Mouse (Mus musculus) heart, embryonic 12.5 days (tissue): ENCODE measurements around the gene Zmynd11. TPM values are rescaled to one million over a fixed set of nuclear protein-coding genes. Genes with fewer than 3 reads are reported as not detected.
A peak's percentile ranks its signal among the peaks of the same experiment; 100 is the strongest.

Source experiments
- ATAC-seq: fragments of 200-750 bp; cut with Nextera tagmentation; 2 replicates; pipeline ENCODE4 v1.8.0; 2017; ENCODE audit warnings: moderate TSS enrichment, moderate library complexity; ENCODE audit not compliant: insufficient number of reproducible peaks, low FRiP score
- H3K27ac ChIP-seq: fragments of 300-500 bp; sonication (generic); 2 replicates; pipeline ENCODE4 v1.5.1; 2016; ENCODE audit warnings: mild to moderate bottlenecking, moderate library complexity; ENCODE audit not compliant: poor library complexity, severe bottlenecking
- H3K27me3 ChIP-seq: fragments of 300-500 bp; sonication (generic); replicated peaks from 2 replicates; pipeline ENCODE4 v1.6.1; 2016; ENCODE audit warnings: mild to moderate bottlenecking, moderate library complexity
- H3K36me3 ChIP-seq: fragments of 300-500 bp; sonication (generic); 2 replicates; pipeline ENCODE4 v1.6.1; 2016; ENCODE audit warnings: mild to moderate bottlenecking, moderate library complexity
- H3K4me1 ChIP-seq: fragments of 300-500 bp; sonication (generic); replicated peaks from 2 replicates; pipeline ENCODE4 v1.6.1; 2016; ENCODE audit warnings: mild to moderate bottlenecking
- H3K4me2 ChIP-seq: fragments of 300-500 bp; sonication (generic); 2 replicates; pipeline ENCODE4 v1.6.1; 2016; ENCODE audit warnings: mild to moderate bottlenecking, moderate library complexity
- H3K4me3 ChIP-seq: fragments of 300-500 bp; sonication (generic); 2 replicates; pipeline ENCODE4 v1.5.1; 2016; ENCODE audit warnings: mild to moderate bottlenecking
- H3K9ac ChIP-seq: fragments of 300-500 bp; sonication (generic); 2 replicates; pipeline ENCODE4 v1.6.1; 2016; ENCODE audit warnings: mild to moderate bottlenecking, moderate library complexity
- H3K9me3 ChIP-seq: fragments of 300-500 bp; sonication (generic); replicated peaks from 2 replicates; pipeline ENCODE4 v1.6.1; 2016; ENCODE audit warnings: mild to moderate bottlenecking, moderate library complexity
- WGBS: fragments of 180-500 bp; shearing (Covaris S2); methylation state at CpG from one replicate; pipeline ENCODE4 v1.1.7; 2016; 5-methylcytosine and 5-hydroxymethylcytosine counted together
- polyA plus RNA-seq: library from polyadenylated mRNA; unstranded; fragments of >200 nt; fragmentation: Nextera tagmentation; extraction: Ambion mirVana; gene quantifications from 2 replicates; pipeline ENCODE4 v1.2.1, GENCODE M21; 2016

The Zmynd11 gene
- polyA plus RNA-seq, 1 experiment from 2014 or later = 122 TPM

DNA sequence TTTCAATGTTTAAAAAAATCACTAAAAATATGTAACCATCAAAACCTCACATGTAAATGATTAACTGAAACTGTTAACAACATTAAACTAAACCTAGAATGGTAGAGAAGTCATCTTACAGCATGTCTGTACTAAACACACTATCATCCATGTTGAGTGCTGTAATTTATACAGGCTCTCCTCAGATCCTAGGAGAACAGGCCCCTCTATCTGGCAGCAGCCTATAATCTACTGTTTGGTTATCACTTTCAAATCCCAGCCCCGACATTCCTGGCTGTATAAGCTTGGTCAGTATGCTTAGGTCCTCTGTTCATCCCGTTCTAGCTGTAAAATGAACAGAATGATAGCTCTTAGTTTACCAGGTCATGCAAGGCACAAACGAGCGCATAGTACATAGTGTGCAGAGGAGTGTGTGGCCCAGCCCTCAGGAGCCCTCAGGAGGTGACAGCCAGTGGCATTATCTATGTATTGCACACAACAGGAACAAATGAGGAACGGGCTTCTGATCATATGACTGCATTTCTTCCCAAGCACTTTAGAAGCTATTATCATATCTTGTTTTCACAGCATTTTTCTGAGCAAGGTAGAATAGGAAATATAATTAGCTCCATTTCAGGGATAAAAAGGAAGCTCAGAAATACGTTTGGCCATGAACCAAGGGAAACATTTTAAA lies 51.5 kb downstream of the Zmynd11 start:
- Histone ChIP-seq H3K36me3 (peaks cover 13% of the 10 kb centered on the region), H3K4me3 (no peak overlapping the region), H3K9ac (no peak overlapping the region), H3K9me3 (no peaks in the 10 kb centered on the region), H3K4me2 (no peak overlapping the region; the same call in 1 of the 2 replicates), H3K27ac (no peak overlapping the region; the same call in 1 of the 2 replicates), H3K27me3 (no peaks in the 10 kb centered on the region), H3K4me1 (peaks cover 4% of the 10 kb centered on the region)
- 41% methylated on average over 6 of the region's 6 CpGs for WGBS
- no peak for ATAC-seq

DNA sequence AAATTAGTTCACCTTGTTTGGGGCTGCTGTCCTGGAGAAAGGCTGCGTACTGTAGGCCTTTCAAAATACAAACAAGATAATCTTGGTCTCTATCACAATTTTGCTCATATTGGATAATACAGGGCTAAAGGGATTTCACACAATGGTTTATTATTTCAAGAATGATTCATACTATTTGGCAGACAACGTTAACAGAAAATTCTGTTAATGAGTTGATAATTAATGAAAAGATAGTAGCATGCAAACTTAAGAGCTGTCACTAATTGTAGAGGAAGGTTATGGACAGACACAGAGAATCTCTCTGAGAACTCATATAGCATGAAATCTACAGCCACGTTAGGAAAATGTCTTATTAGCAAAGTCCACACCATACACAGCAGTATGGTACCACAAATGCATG lies 52.2 kb downstream of the Zmynd11 start:
- Histone ChIP-seq H3K4me1 (peaks cover 4% of the 10 kb centered on the region), H3K4me2 (no peak overlapping the region), H3K27me3 (no peaks in the 10 kb centered on the region), H3K9me3 (no peaks in the 10 kb centered on the region), H3K36me3 (peaks cover 18% of the 10 kb centered on the region), H3K9ac (no peak overlapping the region), H3K27ac (no peak overlapping the region), H3K4me3 (no peak overlapping the region)
- ATAC-seq = no peak
- 87% methylated on average over 3 of the region's 3 CpGs for WGBS

DNA sequence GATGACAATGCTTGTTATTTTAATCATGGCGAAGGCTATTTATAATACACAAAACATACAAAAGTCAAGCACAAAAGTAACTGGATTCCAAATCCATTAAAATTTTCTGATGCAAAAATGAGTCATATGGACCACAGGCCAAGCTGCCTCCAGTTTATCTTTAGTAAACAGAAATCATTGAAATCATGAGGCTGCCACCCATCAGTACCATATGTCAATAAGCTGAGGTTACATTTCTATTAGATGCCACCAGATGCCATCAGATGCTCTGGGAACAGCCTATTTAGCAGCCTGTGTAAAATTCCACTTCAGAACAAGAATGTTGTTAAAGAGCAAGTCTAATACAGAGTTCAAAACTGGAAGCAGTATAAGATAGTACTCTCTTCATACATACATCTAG lies 52.7 kb downstream of the Zmynd11 start:
- no peak overlapping the region for H3K9ac ChIP-seq
- no peak for ATAC-seq
- peaks cover 19% of the 10 kb centered on the region for H3K36me3 ChIP-seq
- H3K27me3 ChIP-seq = no peaks in the 10 kb centered on the region
- peaks cover 4% of the 10 kb centered on the region for H3K4me1 ChIP-seq
- H3K4me2 ChIP-seq = no peak overlapping the region
- WGBS = 90% methylated on average over 1 of the region's 1 CpGs
- no peak overlapping the region for H3K4me3 ChIP-seq
- H3K9me3 ChIP-seq = no peaks in the 10 kb centered on the region
- H3K27ac ChIP-seq = no peak overlapping the region

DNA sequence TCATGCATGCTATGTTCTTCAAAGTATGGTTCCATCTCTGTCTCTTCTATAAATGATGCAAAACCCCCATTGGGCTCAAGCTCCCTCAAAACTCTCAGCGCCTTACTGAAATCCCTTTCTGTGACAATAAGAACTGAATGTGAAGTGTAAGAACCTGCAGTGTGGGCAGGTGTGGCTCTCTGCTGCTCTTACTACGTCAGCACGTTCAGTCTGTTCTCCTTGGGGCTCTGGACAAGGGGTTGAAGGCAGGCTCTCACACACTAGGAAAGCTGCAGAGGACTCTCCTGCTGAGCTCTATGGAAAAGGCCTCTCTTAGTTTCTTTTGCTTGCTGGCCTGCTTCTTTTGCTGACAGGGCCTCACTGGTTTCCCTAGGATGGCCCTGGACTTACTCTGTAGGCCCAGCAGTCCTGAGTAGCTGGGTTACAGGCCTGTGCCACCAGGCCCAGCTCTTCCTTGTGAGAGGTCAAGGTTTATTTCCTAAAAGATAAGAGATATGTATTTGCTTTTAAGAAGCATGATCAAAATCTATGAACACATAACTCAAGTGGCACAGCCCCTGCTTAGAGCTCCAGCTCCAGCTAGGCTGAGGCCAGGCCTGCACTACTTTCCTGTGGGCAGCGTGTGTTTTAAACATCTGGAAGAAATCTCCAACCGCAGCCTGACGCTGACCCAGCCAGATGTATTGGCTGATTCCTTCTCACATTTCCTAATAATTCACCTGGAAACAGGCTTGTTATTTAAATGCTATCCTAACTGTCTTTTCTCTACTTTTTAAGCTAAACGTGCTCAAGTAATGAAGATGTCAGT lies 56.5 kb downstream of the Zmynd11 start:
- H3K4me2 ChIP-seq = no peak overlapping the region
- H3K9me3 ChIP-seq = no peaks in the 10 kb centered on the region
- H3K27ac ChIP-seq = no peak overlapping the region
- 84% methylated on average over 7 of the region's 7 CpGs for WGBS
- H3K4me3 ChIP-seq = no peak overlapping the region
- H3K27me3 ChIP-seq = no peaks in the 10 kb centered on the region
- H3K4me1 ChIP-seq = peaks cover 3% of the 10 kb centered on the region
- H3K36me3 ChIP-seq = peaks cover 28% of the 10 kb centered on the region
- H3K9ac ChIP-seq = no peak overlapping the region
- ATAC-seq = no peak

DNA sequence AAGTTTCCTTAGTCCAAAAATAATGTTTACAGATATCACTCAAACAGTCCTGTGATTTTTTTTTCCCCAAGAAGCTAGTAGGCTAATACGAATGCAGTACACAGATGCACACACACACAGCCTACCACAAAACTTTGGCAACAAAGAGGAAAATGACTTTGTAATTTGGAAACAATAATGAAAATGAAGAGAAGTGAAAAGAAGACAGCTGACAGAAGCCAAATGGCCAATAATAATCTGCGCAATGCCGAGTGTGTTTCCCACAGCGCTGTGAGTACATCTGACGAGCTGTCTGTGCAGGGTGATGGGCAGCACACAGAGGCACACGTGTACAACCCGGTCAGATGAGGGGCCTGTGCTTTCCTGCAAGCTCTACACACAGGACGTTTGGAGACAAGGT lies 58.4 kb downstream of the Zmynd11 start:
- no peak overlapping the region for H3K4me3 ChIP-seq
- H3K27ac ChIP-seq = no peak overlapping the region
- H3K27me3 ChIP-seq = no peaks in the 10 kb centered on the region
- H3K9me3 ChIP-seq = no peaks in the 10 kb centered on the region
- peaks cover 14% of the 10 kb centered on the region for H3K4me1 ChIP-seq
- no peak for ATAC-seq
- no peak overlapping the region for H3K9ac ChIP-seq
- peaks cover 28% of the 10 kb centered on the region for H3K36me3 ChIP-seq
- 91% methylated on average over 8 of the region's 8 CpGs for WGBS
- H3K4me2 ChIP-seq = no peak overlapping the region

DNA sequence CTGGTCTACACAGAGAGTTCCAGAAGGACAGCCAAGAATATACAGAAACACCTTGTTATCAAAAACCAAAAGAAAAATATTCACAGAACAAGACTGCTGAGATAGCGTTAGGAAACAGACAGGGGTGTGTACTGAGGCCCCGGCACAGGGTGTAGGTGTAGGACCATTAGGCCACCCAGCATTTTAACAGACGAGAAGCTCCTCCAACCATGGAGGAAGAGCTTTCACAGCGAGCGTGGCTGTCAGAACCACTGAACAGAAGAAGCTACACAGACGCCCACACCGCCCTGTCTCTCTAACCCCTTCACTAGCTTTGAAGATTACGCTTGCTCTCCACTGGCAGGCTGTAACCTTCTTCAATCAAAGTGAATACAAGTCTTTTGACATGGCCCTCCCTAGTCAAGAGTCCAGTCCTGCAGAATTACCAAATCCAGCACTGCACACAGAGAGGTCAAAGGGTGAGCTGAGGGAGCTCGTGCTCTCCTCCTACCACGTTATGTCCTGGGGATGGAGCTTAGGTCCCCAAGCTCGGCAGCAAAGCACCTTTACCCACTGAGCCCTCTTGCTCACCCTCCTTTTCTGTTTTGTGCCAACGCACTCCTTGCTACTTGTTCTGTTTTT lies 62.4 kb downstream of the Zmynd11 start:
- Histone ChIP-seq H3K27ac (no peak overlapping the region), H3K36me3 (peaks cover 20% of the 10 kb centered on the region), H3K9ac (no peak overlapping the region), H3K27me3 (no peaks in the 10 kb centered on the region), H3K4me1 (peaks cover 26% of the 10 kb centered on the region), H3K4me2 (no peak overlapping the region), H3K4me3 (no peak overlapping the region), H3K9me3 (no peaks in the 10 kb centered on the region)
- WGBS = 53% methylated on average over 12 of the region's 12 CpGs
- ATAC-seq = peak; percentile 15; the same call in 1 of the 2 replicates

DNA sequence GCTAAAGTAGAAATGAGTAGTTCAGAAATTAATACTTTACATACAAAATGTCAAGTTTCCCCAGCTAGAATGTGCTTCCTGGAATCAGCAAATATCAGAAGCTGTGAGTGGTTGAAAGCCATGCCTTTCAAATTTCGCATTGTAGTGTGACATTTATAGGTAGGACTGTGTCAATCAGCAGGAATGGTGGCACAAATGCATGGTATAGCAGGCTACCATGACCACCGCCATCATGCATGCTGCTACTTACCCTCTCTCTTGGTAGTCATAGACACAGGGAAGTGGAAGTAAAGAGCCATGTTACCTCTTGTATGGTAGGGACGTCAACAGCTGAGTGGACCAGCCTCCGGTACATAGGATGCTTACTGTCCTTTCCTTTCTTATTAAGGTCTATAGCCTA lies 67.8 kb downstream of the Zmynd11 start:
- Histone ChIP-seq H3K36me3 (peaks cover 51% of the 10 kb centered on the region), H3K4me1 (peaks cover 18% of the 10 kb centered on the region), H3K4me2 (no peak overlapping the region), H3K9ac (no peak overlapping the region), H3K27ac (no peak overlapping the region), H3K4me3 (no peak overlapping the region), H3K9me3 (no peaks in the 10 kb centered on the region), H3K27me3 (no peaks in the 10 kb centered on the region)
- no peak for ATAC-seq
- 90% methylated on average over 4 of the region's 4 CpGs for WGBS

DNA sequence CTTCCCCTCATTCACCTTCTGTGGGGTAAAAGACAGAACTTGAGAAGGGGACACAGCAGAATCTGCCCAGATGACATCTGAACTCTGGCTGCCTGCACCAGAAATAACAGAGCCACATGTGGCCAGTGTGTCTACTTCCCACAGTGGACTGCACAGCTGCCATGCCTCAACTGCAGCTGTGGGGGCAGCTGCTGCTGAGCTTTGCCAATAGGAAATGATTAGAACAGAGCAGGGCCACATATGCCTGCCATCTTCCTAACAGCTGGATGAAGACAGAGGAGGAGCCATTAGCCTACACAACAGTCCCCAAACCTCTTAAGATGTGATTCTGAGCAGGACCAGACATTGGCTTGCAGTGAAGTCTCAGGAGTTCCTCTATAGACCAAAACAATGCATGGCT lies 69.3 kb downstream of the Zmynd11 start:
- no peak for ATAC-seq
- H3K27me3 ChIP-seq = no peaks in the 10 kb centered on the region
- peaks cover 64% of the 10 kb centered on the region for H3K36me3 ChIP-seq
- H3K4me3 ChIP-seq = no peak overlapping the region
- no peak overlapping the region for H3K9ac ChIP-seq
- H3K4me1 ChIP-seq = 0 out of 2 replicates have a peak, but pooled peaks cover 3% of the 10 kb centered on the region
- H3K4me2 ChIP-seq = no peak overlapping the region
- H3K9me3 ChIP-seq = no peaks in the 10 kb centered on the region
- H3K27ac ChIP-seq = no peak overlapping the region

DNA sequence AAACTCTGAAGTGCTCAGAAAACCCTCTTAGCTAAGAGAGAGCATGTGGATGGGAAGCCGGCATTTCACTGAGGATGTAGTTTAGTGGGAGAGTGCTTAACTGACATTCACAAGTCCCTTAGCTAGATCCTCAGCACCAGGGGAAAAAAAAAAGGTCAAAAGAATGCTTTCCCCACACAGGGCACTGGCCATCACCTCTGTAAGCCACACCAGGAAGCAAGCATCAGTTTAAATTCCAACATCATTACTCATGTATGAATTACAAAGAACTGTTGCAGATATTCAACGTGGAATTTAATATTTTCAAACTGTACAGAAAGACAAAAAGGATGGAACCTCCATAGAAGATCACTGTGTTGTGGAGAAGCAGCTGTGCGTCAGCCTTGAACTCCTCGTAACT lies 69.7 kb downstream of the Zmynd11 start:
- no peaks in the 10 kb centered on the region for H3K4me1 ChIP-seq
- no peak for ATAC-seq
- WGBS = 84% methylated on average over 4 of the region's 4 CpGs
- no peaks in the 10 kb centered on the region for H3K27me3 ChIP-seq
- H3K9ac ChIP-seq = no peak overlapping the region
- H3K36me3 ChIP-seq = peaks cover 68% of the 10 kb centered on the region
- no peak overlapping the region for H3K27ac ChIP-seq
- H3K4me3 ChIP-seq = no peak overlapping the region
- H3K4me2 ChIP-seq = no peak overlapping the region
- no peaks in the 10 kb centered on the region for H3K9me3 ChIP-seq

DNA sequence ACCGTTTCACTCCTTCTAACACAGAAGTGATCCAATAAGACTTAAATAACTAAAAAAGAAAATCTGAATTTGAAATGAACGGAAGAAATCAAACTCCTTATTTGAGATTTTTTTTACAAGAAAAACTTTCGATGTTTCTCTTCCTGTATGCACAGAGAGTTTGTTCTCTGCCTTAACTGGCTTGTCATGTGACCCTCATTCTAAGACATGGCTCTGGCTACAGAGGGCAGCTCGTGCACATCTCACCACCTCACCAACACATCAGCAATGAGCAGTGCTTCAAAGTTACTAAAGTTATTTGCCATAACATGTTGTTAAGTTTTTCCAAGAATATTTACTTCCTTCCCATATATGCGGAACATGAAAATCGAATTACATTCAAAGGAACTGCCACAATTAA lies 70.5 kb downstream of the Zmynd11 start:
- Histone ChIP-seq H3K9ac (no peak overlapping the region), H3K4me1 (no peaks in the 10 kb centered on the region), H3K27me3 (no peaks in the 10 kb centered on the region), H3K9me3 (no peaks in the 10 kb centered on the region), H3K4me3 (no peak overlapping the region), H3K27ac (no peak overlapping the region), H3K4me2 (no peak overlapping the region), H3K36me3 (peaks cover 74% of the 10 kb centered on the region)
- ATAC-seq = no peak
- 89% methylated on average over 6 of the region's 6 CpGs for WGBS

DNA sequence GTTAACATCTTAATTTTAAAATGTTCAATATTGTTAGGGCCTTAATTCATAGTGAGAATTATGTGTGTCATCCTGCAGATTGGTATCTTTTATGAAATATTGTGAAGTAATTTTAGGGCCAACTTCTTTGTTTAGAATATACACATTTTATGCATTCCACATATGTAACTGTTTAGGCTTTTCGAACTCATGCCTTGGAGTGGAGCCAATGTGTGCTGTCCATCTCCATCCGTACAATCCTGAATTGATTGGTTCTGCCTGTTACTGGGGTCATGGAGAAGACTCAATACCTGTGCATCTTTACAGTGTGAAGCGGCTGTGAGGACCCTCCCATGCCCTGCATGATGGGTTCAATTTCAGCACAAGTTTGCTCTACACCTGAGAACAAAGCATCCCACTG lies 72.3 kb downstream of the Zmynd11 start:
- no peak for ATAC-seq
- no peak overlapping the region for H3K27ac ChIP-seq
- H3K9me3 ChIP-seq = no peaks in the 10 kb centered on the region
- no peak overlapping the region for H3K4me3 ChIP-seq
- H3K27me3 ChIP-seq = no peaks in the 10 kb centered on the region
- 93% methylated on average over 3 of the region's 3 CpGs for WGBS
- no peak overlapping the region for H3K4me2 ChIP-seq
- no peak overlapping the region for H3K9ac ChIP-seq
- no peaks in the 10 kb centered on the region for H3K4me1 ChIP-seq
- peaks cover 87% of the 10 kb centered on the region for H3K36me3 ChIP-seq
